Mouse (Mus musculus) intestine, postnatal 0 days (tissue): ENCODE results near the gene Arpin. TPM values are rescaled to one million over a fixed set of nuclear protein-coding genes. Genes with fewer than 3 reads are reported as not detected.

Experiments used
- ATAC-seq: fragments of 200-750 bp; cut with Nextera tagmentation; 2 replicates; pipeline ENCODE4 v1.8.0; 2017; ENCODE audit warnings: mild to moderate bottlenecking, moderate TSS enrichment, moderate library complexity
- H3K27ac ChIP-seq: fragments of 300-500 bp; sonication (generic); 2 replicates; pipeline ENCODE4 v1.5.1; 2014; ENCODE audit warnings: mild to moderate bottlenecking, low read depth, low read length, moderate library complexity
- H3K27me3 ChIP-seq: fragments of 300-500 bp; sonication (generic); replicated peaks from 2 replicates; pipeline ENCODE4 v1.6.1; 2014; ENCODE audit warnings: low read length, mixed read lengths; ENCODE audit not compliant: control insufficient read depth, insufficient read depth
- H3K36me3 ChIP-seq: fragments of 300-500 bp; sonication (generic); 2 replicates; pipeline ENCODE4 v1.6.1; 2014; ENCODE audit warnings: mild to moderate bottlenecking, moderate library complexity; ENCODE audit not compliant: control insufficient read depth, insufficient read depth
- H3K4me1 ChIP-seq: fragments of 300-500 bp; sonication (generic); replicated peaks from 2 replicates; pipeline ENCODE4 v1.6.1; 2014; ENCODE audit warnings: antibody characterized with exemption, low read length, mixed read lengths; ENCODE audit not compliant: control insufficient read depth, insufficient read depth
- H3K4me2 ChIP-seq: fragments of 300-500 bp; sonication (generic); replicated peaks from 2 replicates; pipeline ENCODE4 v1.6.1; 2014; ENCODE audit warnings: low read depth, mild to moderate bottlenecking, moderate library complexity
- H3K4me3 ChIP-seq: fragments of 300-500 bp; sonication (generic); 2 replicates; pipeline ENCODE4 v1.5.1; 2014; ENCODE audit warnings: low read depth, low read length
- H3K9ac ChIP-seq: fragments of 300-500 bp; sonication (generic); 2 replicates; pipeline ENCODE4 v1.6.1; 2014; ENCODE audit warnings: mild to moderate bottlenecking, low read depth, low read length
- H3K9me3 ChIP-seq: fragments of 300-500 bp; sonication (generic); 2 replicates; pipeline ENCODE4 v1.6.1; 2016; ENCODE audit warnings: mixed run types; ENCODE audit not compliant: control insufficient read depth
- CTCF ChIP-seq: sonication (generic); IDR thresholded peaks from 2 replicates; pipeline ENCODE4 v1.5.1; 2016; ENCODE audit warnings: low read depth, mild to moderate bottlenecking, control low read depth, antibody characterized with exemption, moderate library complexity
- WGBS: fragments of 180-500 bp; shearing (Covaris S2); extraction: QIAGEN DNeasy Blood & Tissue Kit; methylation state at CpG from one replicate; pipeline ENCODE4 v1.1.7; 2014; 5-methylcytosine and 5-hydroxymethylcytosine counted together
- polyA plus RNA-seq: library from polyadenylated mRNA; unstranded; fragments of >200 nt; fragmentation: Nextera tagmentation; extraction: Ambion mirVana; gene quantifications from 2 replicates; pipeline ENCODE4 v1.2.1, GENCODE M21; 2015

Arpin gene
- polyA plus RNA-seq, 1 experiment from 2014 or later, result 37.5 TPM

DNA sequence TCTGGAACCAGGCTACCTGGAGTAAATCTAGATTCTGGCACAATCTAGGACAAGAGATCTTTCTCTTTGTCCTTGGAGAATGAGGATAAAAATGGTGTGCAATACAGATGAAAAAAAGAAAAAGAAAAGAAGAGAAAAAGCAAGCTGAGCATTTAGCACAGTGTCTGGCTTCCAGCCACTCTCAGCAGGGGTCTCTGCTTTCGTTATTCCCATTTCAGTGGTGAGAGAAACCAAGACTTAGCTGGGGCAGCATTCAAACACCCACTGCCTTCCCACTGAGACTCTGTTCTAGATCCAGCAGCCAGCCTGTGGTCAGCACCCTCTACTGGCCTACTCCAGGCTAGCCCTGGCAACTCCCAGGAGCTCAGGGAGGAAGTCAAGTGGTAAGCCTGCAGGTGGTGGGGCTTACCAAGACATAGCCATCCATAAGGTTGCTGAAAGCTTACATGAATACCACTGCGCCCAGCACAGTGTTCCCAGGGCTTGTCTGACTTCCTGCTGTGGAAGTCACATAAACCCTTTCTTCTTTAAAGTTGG, 6.6 kb downstream of the Arpin start:
- no peaks in the 10 kb centered on the region for H3K27me3 ChIP-seq
- TF ChIP-seq CTCF, result peak; percentile 13; the same call in 1 of the 2 replicates
- H3K4me3 ChIP-seq, result no peak overlapping the region
- 89% methylated on average over 2 of the region's 2 CpGs for WGBS
- no peak for ATAC-seq
- no peak overlapping the region for H3K27ac ChIP-seq
- H3K4me1 ChIP-seq, result no peaks in the 10 kb centered on the region
- H3K9ac ChIP-seq, result no peak overlapping the region
- H3K4me2 ChIP-seq, result no peak overlapping the region
- H3K9me3 ChIP-seq, result no peaks in the 10 kb centered on the region
- H3K36me3 ChIP-seq, result peaks cover 49% of the 10 kb centered on the region

GRCm38 (mm10) chr7:79920344-79920983, 14.7 kb downstream of the Arpin start, which contains the start of gene Ap3s2:
Ap3s2 (minus strand) TSS chr7:79920649.
- peak within 1 kb of the TSS; percentile 75 for H3K4me3 ChIP-seq
- peak; percentile 85 for ATAC-seq
- H3K9me3 ChIP-seq, result no peaks in the 10 kb centered on the region
- no peaks in the 10 kb centered on the region for H3K27me3 ChIP-seq
- H3K4me1 ChIP-seq, result 0 out of 2 replicates have a peak, but pooled peaks cover 2% of the 10 kb centered on the region
- peak within 1 kb of the TSS; percentile 58 for H3K27ac ChIP-seq
- peak within 1 kb of the TSS; percentile 76 for H3K9ac ChIP-seq
- peaks cover 3% of the 10 kb centered on the region; the same call in 1 of the 2 replicates for H3K36me3 ChIP-seq
- H3K4me2 ChIP-seq, result peak within 1 kb of the TSS; percentile 86
- no peak for TF ChIP-seq CTCF
- under 1% methylated on average over 34 of the region's 34 CpGs for WGBS

- peak; percentile 88 for TF ChIP-seq CTCF
- H3K4me3 ChIP-seq, result no peak overlapping the region
- no peaks in the 10 kb centered on the region for H3K27me3 ChIP-seq
- no peak overlapping the region for H3K27ac ChIP-seq
- H3K9ac ChIP-seq, result no peak overlapping the region
- H3K36me3 ChIP-seq, result peaks cover 38% of the 10 kb centered on the region
- ATAC-seq, result no peak
- 60% methylated on average over 3 of the region's 3 CpGs for WGBS
- H3K4me1 ChIP-seq, result no peaks in the 10 kb centered on the region
- no peak overlapping the region for H3K4me2 ChIP-seq
- no peaks in the 10 kb centered on the region for H3K9me3 ChIP-seq
These were observed 20.6 kb downstream of the Arpin start for GRCm38 (mm10) chr7:79914556-79914955.

GRCm38 (mm10) chr7:79907356-79907755, 27.8 kb downstream of the Arpin start:
- H3K4me1 ChIP-seq, result no peaks in the 10 kb centered on the region
- no peak for TF ChIP-seq CTCF
- no peak overlapping the region for H3K4me2 ChIP-seq
- no peak for ATAC-seq
- no peaks in the 10 kb centered on the region for H3K27me3 ChIP-seq
- no peaks in the 10 kb centered on the region for H3K9me3 ChIP-seq
- peaks cover 35% of the 10 kb centered on the region for H3K36me3 ChIP-seq
- H3K9ac ChIP-seq, result no peak overlapping the region
- WGBS, result 70% methylated on average over 2 of the region's 2 CpGs
- H3K4me3 ChIP-seq, result no peak overlapping the region
- no peak overlapping the region for H3K27ac ChIP-seq

GRCm38 (mm10) chr7:79906914-79907313, 28.2 kb downstream of the Arpin start:
- H3K27me3 ChIP-seq, result no peaks in the 10 kb centered on the region
- H3K27ac ChIP-seq, result no peak overlapping the region
- no peaks in the 10 kb centered on the region for H3K9me3 ChIP-seq
- H3K36me3 ChIP-seq, result peaks cover 32% of the 10 kb centered on the region
- no peak overlapping the region for H3K4me2 ChIP-seq
- no peak overlapping the region for H3K4me3 ChIP-seq
- TF ChIP-seq CTCF, result no peak
- no peak for ATAC-seq
- H3K4me1 ChIP-seq, result no peaks in the 10 kb centered on the region
- no peak overlapping the region for H3K9ac ChIP-seq
- 93% methylated on average over 3 of the region's 3 CpGs for WGBS

DNA sequence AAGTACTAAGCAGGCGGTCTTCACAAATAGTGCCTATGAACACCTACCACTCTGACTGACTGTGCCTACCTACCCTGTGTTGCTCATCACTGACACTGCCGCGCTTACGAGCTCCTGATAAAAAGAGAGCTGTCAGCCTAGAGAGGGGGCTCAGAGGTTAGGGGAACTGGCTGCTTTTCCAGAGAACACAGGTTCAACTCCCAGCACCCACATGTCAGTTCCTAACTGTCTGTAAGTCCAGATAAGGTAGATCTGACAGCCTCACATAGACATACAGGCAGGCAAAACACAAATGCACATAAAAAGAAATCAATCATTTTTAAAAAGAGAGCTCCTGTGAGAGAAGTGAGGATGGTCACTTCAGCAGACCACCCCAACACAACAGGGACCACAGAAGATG, 30.0 kb downstream of the Arpin start:
- H3K4me3 ChIP-seq, result no peak overlapping the region
- no peak for TF ChIP-seq CTCF
- H3K27ac ChIP-seq, result no peak overlapping the region
- no peaks in the 10 kb centered on the region for H3K27me3 ChIP-seq
- WGBS, result 97% methylated on average over 4 of the region's 4 CpGs
- no peak overlapping the region for H3K4me2 ChIP-seq
- H3K9me3 ChIP-seq, result no peaks in the 10 kb centered on the region
- no peak for ATAC-seq
- no peaks in the 10 kb centered on the region for H3K4me1 ChIP-seq
- no peak overlapping the region for H3K9ac ChIP-seq
- H3K36me3 ChIP-seq, result peaks cover 30% of the 10 kb centered on the region
